Mouse (Mus musculus) telencephalon, adult 2 months (tissue): ENCODE measurements around the gene Gm3776.
"Not testable (repeated sequence)": the region's sequence is repeated elsewhere in the genome, so short reads cannot be mapped to it uniquely, and the experiment has no call there.

Source experiments
- DNase-seq: peaks from one replicate; pipeline ENCODE4 v3.0.0-alpha.2; 2011; ENCODE audit warnings: low read depth, low spot score

Gm3776 gene

GRCm38 (mm10) chr9:78256914-78257313 lies at the start of gene Gm3776:
Gene Gm3776 (plus strand): TSS chr9:78257129.
- DNase-seq: not testable (repeated sequence)

- DNase-seq: no peak
These were observed 48.0 kb upstream of the Gm3776 start for GRCm38 (mm10) chr9:78208956-78209355.

GRCm38 (mm10) chr9:78210079-78210478 lies 46.9 kb upstream of the Gm3776 start:
- no peak for DNase-seq

- DNase-seq: no peak
These were observed 46.1 kb upstream of the Gm3776 start for GRCm38 (mm10) chr9:78210821-78211220.

- no peak for DNase-seq
These were observed 45.4 kb upstream of the Gm3776 start for GRCm38 (mm10) chr9:78211521-78211920.

GRCm38 (mm10) chr9:78212341-78213049 lies 44.4 kb upstream of the Gm3776 start:
- DNase-seq: no peak

- no peak for DNase-seq
These were observed 39.9 kb upstream of the Gm3776 start for GRCm38 (mm10) chr9:78217074-78217473.

- no peak for DNase-seq
These were observed 34.3 kb upstream of the Gm3776 start for GRCm38 (mm10) chr9:78222616-78223015.

GRCm38 (mm10) chr9:78223221-78223902 lies 33.6 kb upstream of the Gm3776 start:
- no peak for DNase-seq

- DNase-seq: no peak
These were observed 32.5 kb upstream of the Gm3776 start for GRCm38 (mm10) chr9:78224418-78224817.

GRCm38 (mm10) chr9:78225304-78225703 lies 31.6 kb upstream of the Gm3776 start:
- DNase-seq: no peak

GRCm38 (mm10) chr9:78228122-78228521 lies 28.8 kb upstream of the Gm3776 start:
- DNase-seq: no peak

- DNase-seq: not testable (repeated sequence)
These were observed 27.3 kb upstream of the Gm3776 start for GRCm38 (mm10) chr9:78229658-78230057.

GRCm38 (mm10) chr9:78230461-78230860 lies 26.5 kb upstream of the Gm3776 start, which contains the start of gene Gsta1:
Gene Gsta1 (plus strand): TSS chr9:78230656.
- not testable (repeated sequence) for DNase-seq

- DNase-seq: not testable (repeated sequence)
These were observed 23.7 kb upstream of the Gm3776 start for GRCm38 (mm10) chr9:78233121-78233695.

GRCm38 (mm10) chr9:78255683-78256470 lies 1.1 kb upstream of the Gm3776 start:
- DNase-seq: not testable (repeated sequence)

- not testable (repeated sequence) for DNase-seq
These were observed 2.8 kb downstream of the Gm3776 start for GRCm38 (mm10) chr9:78259688-78260087.

GRCm38 (mm10) chr9:78270945-78271344 lies 14.0 kb downstream of the Gm3776 start:
- DNase-seq: not testable (repeated sequence)

- not testable (repeated sequence) for DNase-seq
These were observed 25.2 kb downstream of the Gm3776 start for GRCm38 (mm10) chr9:78282002-78282711.

GRCm38 (mm10) chr9:78289063-78289462 lies 32.1 kb downstream of the Gm3776 start:
- DNase-seq: not testable (repeated sequence)

GRCm38 (mm10) chr9:78289723-78290122 lies 32.8 kb downstream of the Gm3776 start, which contains the start of gene Gm10639:
Gene Gm10639 (plus strand): TSS chr9:78289923.
- not testable (repeated sequence) for DNase-seq
